Mouse (Mus musculus): ENCODE results near the gene Nsmce4a. TPM values are rescaled to one million over a fixed set of nuclear protein-coding genes. Genes with fewer than 3 reads are reported as not detected.
"Not testable (repeated sequence)": the region's sequence is repeated elsewhere in the genome, so short reads cannot be mapped to it uniquely, and the experiment has no call there.

Nsmce4a gene
- polyA plus RNA-seq, 1 experiment from 2014 or later = 74.8 TPM

GRCm38 (mm10) chr7:130597546-130597945, 24.6 kb upstream of the Nsmce4a start:
- Histone ChIP-seq H3K9me3 (replicated peaks) (no peaks in the 10 kb centered on the region), H3K36me3 (no peaks in the 10 kb centered on the region), H3K27ac (replicated peaks) (no peak overlapping the region; the same call in 1 of the 2 replicates), H3K4me3 (replicated peaks) (no peak overlapping the region), H3K4me2 (no peak overlapping the region), H3K9ac (replicated peaks) (no peak overlapping the region), H3K4me1 (peaks cover 15% of the 10 kb centered on the region), H3K27me3 (replicated peaks) (no peaks in the 10 kb centered on the region)
- 63% methylated on average over 6 of the region's 6 CpGs for WGBS
- no peak for ATAC-seq (ENCODE audit: low FRiP score)

GRCm38 (mm10) chr7:130596079-130596855, 23.3 kb upstream of the Nsmce4a start:
- not testable (repeated sequence) for ATAC-seq (ENCODE audit: low FRiP score); H3K9me3 ChIP-seq (replicated peaks); H3K27ac ChIP-seq (replicated peaks); H3K4me3 ChIP-seq (replicated peaks); H3K9ac ChIP-seq (replicated peaks); H3K27me3 ChIP-seq (replicated peaks); H3K36me3 ChIP-seq; H3K4me2 ChIP-seq
- H3K4me1 ChIP-seq = peaks cover 15% of the 10 kb centered on the region
- 61% methylated on average over 9 of the region's 19 CpGs for WGBS

- WGBS = 32% methylated on average over 8 of the region's 11 CpGs
- H3K4me3 ChIP-seq (replicated peaks); H3K9ac ChIP-seq (replicated peaks); H3K9me3 ChIP-seq (replicated peaks); H3K27me3 ChIP-seq (replicated peaks); H3K36me3 ChIP-seq; H3K4me2 ChIP-seq; H3K27ac ChIP-seq (replicated peaks): not testable (repeated sequence)
- ATAC-seq (ENCODE audit: low FRiP score) = peak; percentile 28; the same call in 1 of the 2 replicates
- peaks cover 15% of the 10 kb centered on the region for H3K4me1 ChIP-seq
These were observed 20.7 kb upstream of the Nsmce4a start for GRCm38 (mm10) chr7:130593375-130594239.

- no CpG with 5 or more reads among the region's 11 CpGs for WGBS
- ATAC-seq (ENCODE audit: low FRiP score) = 0 out of 2 replicates have a peak, but pooled peaks have one; percentile 27
- H3K4me3 ChIP-seq (replicated peaks); H3K36me3 ChIP-seq; H3K9ac ChIP-seq (replicated peaks); H3K4me2 ChIP-seq; H3K9me3 ChIP-seq (replicated peaks); H3K27me3 ChIP-seq (replicated peaks); H3K27ac ChIP-seq (replicated peaks): not testable (repeated sequence)
- peaks cover 15% of the 10 kb centered on the region for H3K4me1 ChIP-seq
These were observed 20.1 kb upstream of the Nsmce4a start for GRCm38 (mm10) chr7:130592975-130593374.

- H3K36me3 ChIP-seq = no peaks in the 10 kb centered on the region
- no peak overlapping the region for H3K4me2 ChIP-seq
- no peak overlapping the region for H3K9ac ChIP-seq (replicated peaks)
- H3K9me3 ChIP-seq (replicated peaks) = no peaks in the 10 kb centered on the region
- no peak overlapping the region for H3K4me3 ChIP-seq (replicated peaks)
- peaks cover 2% of the 10 kb centered on the region for H3K4me1 ChIP-seq
- H3K27me3 ChIP-seq (replicated peaks) = no peaks in the 10 kb centered on the region
- ATAC-seq (ENCODE audit: low FRiP score) = no peak
- 81% methylated on average over 8 of the region's 8 CpGs for WGBS
- H3K27ac ChIP-seq (replicated peaks) = no peak overlapping the region
These were observed 18.0 kb upstream of the Nsmce4a start for GRCm38 (mm10) chr7:130590845-130591437.

- H3K4me2 ChIP-seq = no peak overlapping the region
These were observed 17.3 kb upstream of the Nsmce4a start for GRCm38 (mm10) chr7:130590081-130590828.

GRCm38 (mm10) chr7:130586521-130587072, 13.7 kb upstream of the Nsmce4a start:
- H3K4me2 ChIP-seq = no peak overlapping the region
- no peak overlapping the region for H3K4me3 ChIP-seq (replicated peaks)
- H3K27me3 ChIP-seq (replicated peaks) = no peaks in the 10 kb centered on the region
- 93% methylated on average over 2 of the region's 2 CpGs for WGBS
- no peaks in the 10 kb centered on the region for H3K36me3 ChIP-seq
- no peak overlapping the region for H3K27ac ChIP-seq (replicated peaks)
- ATAC-seq (ENCODE audit: low FRiP score) = no peak
- H3K4me1 ChIP-seq = no peaks in the 10 kb centered on the region; the same call in 1 of the 2 replicates
- H3K9me3 ChIP-seq (replicated peaks) = no peaks in the 10 kb centered on the region
- H3K9ac ChIP-seq (replicated peaks) = no peak overlapping the region

More at GRCm38 (mm10) chr7:130590081-130590828, 17.3 kb upstream of the Nsmce4a start:
- Histone ChIP-seq H3K36me3 (no peaks in the 10 kb centered on the region), H3K4me1 (peaks cover 2% of the 10 kb centered on the region), H3K27me3 (replicated peaks) (no peaks in the 10 kb centered on the region), H3K9ac (replicated peaks) (no peak overlapping the region), H3K9me3 (replicated peaks) (no peaks in the 10 kb centered on the region), H3K4me3 (replicated peaks) (no peak overlapping the region), H3K27ac (replicated peaks) (no peak overlapping the region)
- 66% methylated on average over 13 of the region's 13 CpGs for WGBS
- no peak for ATAC-seq (ENCODE audit: low FRiP score)

- Histone ChIP-seq H3K4me3 (replicated peaks) (no peak overlapping the region), H3K4me1 (peaks cover 17% of the 10 kb centered on the region), H3K36me3 (no peaks in the 10 kb centered on the region), H3K27ac (replicated peaks) (no peak overlapping the region), H3K9me3 (replicated peaks) (no peaks in the 10 kb centered on the region), H3K4me2 (no peak overlapping the region), H3K27me3 (replicated peaks) (no peaks in the 10 kb centered on the region), H3K9ac (replicated peaks) (no peak overlapping the region)
- 73% methylated on average over 5 of the region's 5 CpGs for WGBS
- ATAC-seq (ENCODE audit: low FRiP score) = no peak
These were observed 5.7 kb upstream of the Nsmce4a start for GRCm38 (mm10) chr7:130578607-130579006.

GRCm38 (mm10) chr7:130578066-130578465, 5.1 kb upstream of the Nsmce4a start:
- no peak overlapping the region for H3K27ac ChIP-seq (replicated peaks)
- peaks cover 17% of the 10 kb centered on the region for H3K4me1 ChIP-seq
- H3K9ac ChIP-seq (replicated peaks) = no peak overlapping the region
- 95% methylated on average over 2 of the region's 2 CpGs for WGBS
- no peaks in the 10 kb centered on the region for H3K9me3 ChIP-seq (replicated peaks)
- no peak for ATAC-seq (ENCODE audit: low FRiP score)
- H3K36me3 ChIP-seq = no peaks in the 10 kb centered on the region
- H3K27me3 ChIP-seq (replicated peaks) = no peaks in the 10 kb centered on the region
- no peak overlapping the region for H3K4me3 ChIP-seq (replicated peaks)
- H3K4me2 ChIP-seq = no peak overlapping the region

- Histone ChIP-seq H3K36me3 (no peaks in the 10 kb centered on the region), H3K9me3 (replicated peaks) (no peaks in the 10 kb centered on the region), H3K4me2 (peak within 1 kb of the TSS; percentile 30), H3K27me3 (replicated peaks) (no peaks in the 10 kb centered on the region), H3K4me3 (replicated peaks) (no peak within 1 kb of the TSS), H3K4me1 (peaks cover 17% of the 10 kb centered on the region), H3K27ac (replicated peaks) (no peak within 1 kb of the TSS; the same call in 1 of the 2 replicates), H3K9ac (replicated peaks) (no peak within 1 kb of the TSS)
- 55% methylated on average over 15 of the region's 15 CpGs for WGBS
- no peak for ATAC-seq (ENCODE audit: low FRiP score)
These were observed 4.6 kb upstream of the Nsmce4a start, which contains the start of gene Tacc2 for GRCm38 (mm10) chr7:130577388-130578003. Tacc2 (plus strand) TSS chr7:130577438.

Data from neural tube, embryonic 15.5 days (tissue).